Mouse (Mus musculus) stomach, postnatal 0 days (tissue): Measurements from ENCODE around the gene Unc5cl.

Experiments used
- CTCF ChIP-seq: IDR thresholded peaks from 2 replicates; pipeline ENCODE4 v1.5.1; 2016; ENCODE audit warnings: antibody characterized with exemption, low read depth, mild to moderate bottlenecking, moderate library complexity
- EP300 ChIP-seq: optimal IDR thresholded peaks from 2 replicates; pipeline ENCODE3; 2016; ENCODE audit warnings: antibody characterized with exemption

- TF ChIP-seq EP300 (no peak), CTCF (no peak)
These were observed 3.9 kb upstream of the Unc5cl start for GRCm38 (mm10) chr17:48450666-48451352.
